Mouse (Mus musculus) MN1 (cell line): Measurements from ENCODE around the gene Parp9.
"Not testable (repeated sequence)": the region's sequence is repeated elsewhere in the genome, so short reads cannot be mapped to it uniquely, and the experiment has no call there.

Source experiments
- DNase-seq: peaks from one replicate; pipeline ENCODE4 v3.0.0-alpha.2; 2016; ENCODE audit warnings: low spot score

Parp9 gene

DNA sequence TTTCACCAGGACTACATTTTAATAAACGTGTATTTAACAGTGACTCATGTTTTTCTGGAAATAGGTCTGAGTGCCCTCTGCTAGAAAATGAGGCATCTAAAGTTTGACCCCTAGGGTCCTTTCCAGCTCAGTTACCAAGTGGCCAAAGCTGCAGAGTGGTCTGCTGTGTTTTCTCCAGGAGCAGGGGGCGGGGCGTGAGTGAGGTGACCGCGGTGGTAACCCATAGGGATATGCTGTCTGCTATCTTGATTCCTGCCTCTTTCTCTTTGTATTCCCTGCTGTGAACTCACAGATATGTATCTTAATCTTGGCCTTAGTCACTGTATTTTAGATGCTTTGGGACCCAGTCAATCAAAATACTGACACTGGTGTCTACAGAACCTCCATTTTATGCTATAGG is 13.9 kb upstream of the Parp9 start:
- DNase-seq: no peak

DNA sequence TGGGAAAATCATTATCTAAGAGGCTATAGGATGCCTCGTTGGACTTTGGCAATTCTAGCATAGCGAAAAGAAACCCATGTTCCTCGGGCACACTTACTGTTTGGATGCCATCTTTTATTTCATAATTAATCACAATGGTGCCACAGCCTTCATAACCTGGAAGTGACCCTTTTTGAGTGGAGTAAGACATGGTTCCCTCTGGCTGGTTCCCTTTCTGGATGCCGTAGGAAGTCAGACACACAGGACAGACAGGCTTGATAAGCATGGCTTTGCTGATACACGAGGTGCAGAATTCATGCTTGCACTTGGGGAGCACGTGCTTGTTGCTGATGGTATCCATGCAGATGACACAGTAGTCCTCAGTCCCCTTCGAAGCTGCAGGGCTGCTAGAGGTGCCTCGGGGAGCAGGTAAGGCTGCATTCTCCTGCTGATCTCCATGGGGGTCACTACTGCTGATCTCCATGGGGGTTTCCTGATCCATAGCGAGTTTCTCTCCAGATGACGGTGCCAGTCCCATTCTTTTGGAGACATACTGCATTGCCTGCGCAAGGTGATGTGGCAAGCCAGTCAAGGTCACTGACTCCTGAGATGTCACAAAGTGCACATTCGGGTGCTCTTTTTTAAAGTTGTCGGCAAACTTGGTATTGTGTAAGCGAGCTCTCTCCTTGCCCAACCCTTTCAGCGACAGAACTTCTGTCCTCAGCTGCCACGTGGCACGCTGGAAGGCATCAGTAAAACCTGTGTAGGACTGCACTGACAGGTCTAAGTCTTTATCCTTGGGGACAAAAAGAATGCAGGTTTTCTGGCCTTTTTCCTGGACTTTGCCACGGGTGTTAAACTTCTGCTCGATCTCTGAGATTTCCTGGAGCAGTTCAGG is 5.9 kb upstream of the Parp9 start:
- no peak for DNase-seq

DNA sequence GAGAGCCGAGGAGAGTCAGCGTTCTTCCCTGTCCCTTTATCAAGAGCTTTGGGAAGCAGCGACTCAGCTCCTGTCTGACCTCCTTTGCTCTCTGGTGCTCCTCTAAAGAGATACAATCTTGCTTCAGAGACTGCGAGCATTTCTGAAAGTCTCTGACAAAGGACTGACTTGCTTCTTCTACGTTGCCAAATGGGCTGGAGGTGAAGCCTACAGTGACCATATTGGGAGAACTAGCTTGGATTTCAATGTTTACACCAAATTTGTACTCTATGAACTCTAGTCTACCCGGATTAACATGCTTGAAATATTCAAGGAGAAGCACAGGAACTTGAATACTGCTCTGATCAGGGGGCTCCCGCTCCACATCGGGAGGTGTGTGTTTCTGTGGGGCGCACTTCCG is 5.1 kb upstream of the Parp9 start:
- no peak for DNase-seq

DNA sequence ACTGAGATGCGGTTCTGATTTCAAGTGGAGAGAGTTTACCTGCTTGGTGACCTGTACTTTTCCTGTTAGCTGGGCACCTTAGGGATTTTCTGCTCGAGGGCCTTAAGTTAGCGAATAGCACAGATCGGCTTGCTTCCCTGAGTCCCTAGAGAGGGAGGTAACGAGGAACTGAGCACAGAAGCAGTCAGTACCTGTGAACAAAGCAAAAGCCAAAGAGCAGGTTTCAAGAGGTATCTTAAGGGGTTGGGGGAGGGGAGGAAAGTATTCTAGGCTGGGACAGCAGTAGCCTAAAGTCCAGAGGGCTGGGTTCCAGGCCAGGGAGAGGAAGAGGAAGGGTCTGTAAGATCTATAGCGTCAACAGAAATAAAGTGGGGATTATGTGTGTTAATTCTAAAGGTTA is 991 bp downstream of the Parp9 start:
- peak; percentile 17 for DNase-seq

DNA sequence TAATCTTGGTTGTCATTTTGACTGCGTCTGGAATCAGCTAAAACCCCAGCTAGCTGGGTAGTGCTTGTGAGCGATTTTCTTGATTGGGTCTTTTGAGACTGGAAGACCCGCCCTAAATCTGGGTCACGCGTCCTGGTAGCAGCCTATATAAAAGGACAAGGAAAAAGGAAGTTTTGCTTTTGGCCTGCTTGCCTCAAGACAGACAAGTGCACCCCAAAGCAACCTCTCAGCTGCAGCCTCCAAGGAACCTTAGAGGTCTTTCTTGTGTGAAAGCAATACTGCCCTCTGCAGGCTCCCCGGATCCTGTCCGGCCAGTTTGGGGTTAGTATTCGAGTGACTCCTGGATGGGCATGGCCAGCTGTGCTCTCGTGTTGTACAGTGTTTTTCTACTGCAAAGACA is 1.4 kb downstream of the Parp9 start:
- peak; percentile 83 for DNase-seq

DNA sequence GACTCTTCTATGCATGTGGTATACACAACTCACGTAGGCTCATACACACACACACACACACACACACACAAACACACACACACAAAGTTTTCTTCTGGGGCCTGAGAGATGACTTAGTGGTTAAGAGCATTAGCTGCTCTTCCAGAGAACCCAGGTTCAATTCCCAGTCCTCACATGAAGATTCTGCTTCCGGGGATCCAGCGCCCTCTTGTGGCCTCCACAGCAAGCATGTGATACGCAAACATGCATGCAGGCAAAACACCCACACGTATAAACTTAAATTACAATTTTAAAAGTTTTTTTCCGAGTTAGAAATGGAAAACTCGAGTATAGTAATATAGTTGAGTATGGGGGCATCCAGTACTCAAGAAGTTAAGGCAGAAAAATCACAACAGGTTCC is 3.1 kb downstream of the Parp9 start:
- DNase-seq: no peak

DNA sequence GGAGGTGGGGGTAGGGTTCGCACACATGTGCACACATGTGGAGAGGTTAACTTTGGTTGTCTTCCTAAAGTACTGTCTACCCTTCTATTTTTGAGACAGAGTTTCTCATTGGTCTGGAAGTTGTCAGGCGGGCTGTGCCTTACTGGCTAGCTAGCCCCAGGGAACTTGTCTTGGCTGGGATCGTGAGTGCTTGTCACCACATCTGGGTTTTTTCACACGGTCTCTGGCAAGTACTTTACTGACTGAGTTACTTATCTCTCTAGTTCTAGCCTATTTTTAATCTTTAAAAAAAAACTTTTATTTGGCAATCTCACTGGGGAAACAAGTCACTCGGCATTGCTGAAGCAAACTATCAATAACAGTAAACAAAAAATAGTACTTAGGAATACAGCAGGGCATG is 11.0 kb downstream of the Parp9 start:
- DNase-seq: no peak

DNA sequence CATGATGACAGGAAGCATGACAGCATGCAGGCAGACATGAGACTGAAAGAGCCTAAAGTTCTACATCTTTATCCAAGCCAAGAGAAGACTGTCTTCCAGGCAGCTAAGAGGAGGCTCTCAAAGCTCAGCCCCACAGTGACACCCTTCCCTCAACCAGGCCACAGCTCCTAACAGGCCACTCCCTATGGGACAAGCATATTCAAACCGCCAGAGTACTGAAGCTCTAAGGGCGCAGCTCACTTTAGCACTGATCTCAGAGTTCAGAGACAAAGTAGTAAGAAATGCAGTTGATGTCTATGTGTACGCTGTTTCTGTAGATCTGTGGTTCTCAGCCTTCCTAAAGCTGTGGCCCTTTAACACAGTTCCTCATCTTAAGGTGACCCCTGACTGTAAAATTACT is 12.9 kb downstream of the Parp9 start:
- no peak for DNase-seq

DNA sequence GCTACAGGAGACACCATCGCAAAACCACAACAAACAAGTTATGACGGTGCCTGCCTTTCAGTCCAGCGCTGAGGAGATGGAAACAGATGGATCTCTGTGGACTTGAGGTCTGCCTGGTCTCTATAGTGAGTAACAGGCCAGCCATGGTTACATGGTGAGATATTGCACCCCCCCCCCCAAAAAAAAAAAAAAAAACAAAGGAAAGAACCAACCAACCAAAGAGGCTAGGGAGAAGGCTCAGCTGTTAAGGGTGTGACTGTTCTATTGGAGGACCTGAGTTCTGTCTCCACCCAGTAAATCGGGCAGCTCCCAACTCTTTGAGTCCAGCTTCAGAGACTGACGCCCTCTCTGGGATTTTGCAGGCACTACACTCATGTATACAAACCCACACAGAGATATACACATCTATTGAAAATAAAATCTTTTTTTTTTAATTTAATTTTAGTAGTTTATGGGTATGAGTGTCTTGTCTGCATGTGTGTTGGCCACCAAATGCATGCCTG is 14.4 kb downstream of the Parp9 start:
- no peak for DNase-seq

DNA sequence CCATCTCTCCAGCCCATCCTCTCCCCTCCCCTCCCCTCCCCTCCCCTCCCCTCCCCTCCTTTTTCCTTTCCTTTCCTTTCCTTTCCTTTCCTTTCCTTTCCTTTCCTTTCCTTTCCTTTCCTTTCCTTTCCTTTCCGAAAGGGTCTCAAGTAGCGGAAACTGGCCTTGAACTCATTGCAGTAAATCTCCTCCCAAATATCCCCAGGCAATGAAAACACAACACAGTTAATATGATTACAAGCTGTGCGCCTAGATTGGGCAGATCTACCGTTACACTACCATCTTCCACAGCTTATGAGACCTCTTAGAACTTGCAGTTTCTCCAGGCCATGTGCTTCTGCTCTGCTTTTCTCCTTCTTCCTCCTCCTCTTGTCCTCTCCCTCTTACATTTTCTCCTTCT is 27.7 kb downstream of the Parp9 start:
- not testable (repeated sequence) for DNase-seq

DNA sequence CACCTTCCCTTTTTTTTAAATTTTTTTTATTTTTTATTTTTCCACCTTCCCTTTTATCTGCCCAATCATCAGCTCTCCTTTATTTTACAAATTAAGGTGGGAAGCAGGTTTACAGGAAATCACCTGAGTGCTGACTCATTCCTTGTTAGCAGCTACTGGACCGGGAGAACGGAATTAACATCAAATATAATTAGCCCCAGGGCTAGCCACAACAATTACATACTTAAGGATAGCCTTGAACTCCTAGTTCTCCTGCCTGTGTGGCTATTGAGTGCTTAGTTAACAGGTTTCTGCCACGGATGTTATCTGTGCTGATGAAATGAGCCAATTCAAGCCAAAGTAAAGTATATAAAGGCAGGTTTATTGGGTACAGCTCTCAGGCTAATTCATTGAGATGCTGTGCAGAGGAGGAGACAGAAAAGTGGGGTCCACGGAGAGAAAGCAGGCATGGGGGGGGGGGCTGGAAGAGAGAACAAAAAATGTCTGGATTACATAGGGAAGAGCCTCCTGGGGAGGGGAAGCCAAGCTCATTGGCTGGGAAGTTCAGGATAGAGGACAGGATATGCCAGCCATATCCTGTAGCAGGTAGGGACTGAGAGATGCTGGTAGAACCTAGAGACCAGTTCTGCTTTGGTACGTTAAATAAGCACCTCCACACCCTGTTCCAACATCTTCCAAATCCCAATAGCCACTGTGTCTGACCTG is 28.3 kb downstream of the Parp9 start:
- DNase-seq: no peak

DNA sequence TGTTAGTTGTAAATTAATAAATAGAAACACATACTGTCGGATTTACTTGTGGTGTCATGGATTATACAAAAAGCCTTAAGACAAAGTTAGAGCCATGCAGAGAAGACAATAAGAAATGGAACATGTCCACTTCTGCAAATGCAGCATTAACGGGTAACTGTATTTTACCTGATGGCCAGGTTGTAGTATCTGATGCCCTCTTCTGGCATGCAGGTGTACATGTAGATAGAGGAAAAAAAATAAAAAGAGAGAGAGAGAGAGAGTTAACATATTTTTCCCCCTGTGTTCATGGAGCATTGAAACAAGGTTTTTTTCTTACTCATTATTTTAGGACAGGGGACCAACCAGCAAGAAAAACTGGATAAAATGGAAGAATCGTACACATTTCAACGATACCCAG is 29.0 kb downstream of the Parp9 start:
- DNase-seq: no peak

DNA sequence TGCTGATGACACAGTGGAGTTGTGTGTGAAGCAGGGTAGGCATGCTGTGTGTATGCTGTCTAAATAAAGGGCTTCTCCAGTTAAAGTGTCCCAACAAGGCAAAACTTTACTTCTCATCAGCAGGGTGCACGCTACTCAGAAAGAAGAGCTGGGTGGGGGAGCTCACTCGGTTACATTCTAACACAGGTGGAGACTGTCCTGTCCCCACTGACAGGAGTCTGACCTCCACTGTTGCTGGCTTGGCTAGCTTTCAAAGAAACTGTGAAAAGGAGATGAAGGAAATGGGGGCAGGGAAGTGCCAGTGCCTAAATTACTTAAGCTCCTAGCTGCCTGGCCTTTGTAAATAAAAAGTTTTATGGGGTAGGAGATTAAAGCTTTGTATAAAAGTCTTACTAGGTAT is 29.9 kb downstream of the Parp9 start:
- no peak for DNase-seq

DNA sequence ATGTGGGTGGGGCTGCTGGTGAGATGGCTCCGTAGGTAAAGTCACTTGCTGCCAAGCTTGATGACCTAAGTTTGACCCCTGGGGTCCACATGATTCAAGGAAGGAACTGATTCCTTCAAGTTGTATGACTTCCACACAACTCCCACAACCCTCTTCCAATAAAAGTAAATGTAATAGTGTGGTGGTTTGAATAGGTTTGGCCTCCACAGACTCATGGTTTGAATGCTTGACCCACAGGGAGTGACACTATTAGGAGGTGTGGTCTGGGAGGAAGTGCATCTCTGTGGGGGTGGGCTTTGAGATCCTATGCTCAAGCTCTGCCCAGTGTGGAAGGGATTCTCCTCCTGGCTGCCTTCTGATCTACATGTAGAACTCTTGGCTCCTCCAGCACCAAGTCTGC is 35.8 kb downstream of the Parp9 start:
- no peak for DNase-seq

DNA sequence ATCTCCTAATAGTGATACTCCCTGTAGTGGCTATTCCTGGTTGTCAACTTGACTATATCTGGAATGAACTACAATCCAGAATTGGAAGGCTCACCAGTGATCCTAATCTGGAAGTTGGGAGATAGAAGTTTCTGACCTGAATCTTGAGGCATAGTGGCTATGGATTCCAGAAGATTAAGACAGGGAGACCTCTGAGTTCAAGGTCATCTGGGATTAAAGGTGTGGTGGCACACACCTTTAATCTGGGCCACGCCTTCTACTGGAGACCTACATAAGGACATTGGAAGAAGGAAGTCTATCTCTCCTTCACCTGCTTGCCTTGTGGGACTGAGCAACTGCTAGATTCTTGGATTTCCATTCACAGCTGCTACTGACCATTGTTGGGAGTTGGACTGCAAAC is 40.2 kb downstream of the Parp9 start, which contains the start of gene Kpna1:
TSS of gene Kpna1 (plus strand) at position 301 of the 400 bp plus-strand sequence.
- not testable (repeated sequence) for DNase-seq

DNA sequence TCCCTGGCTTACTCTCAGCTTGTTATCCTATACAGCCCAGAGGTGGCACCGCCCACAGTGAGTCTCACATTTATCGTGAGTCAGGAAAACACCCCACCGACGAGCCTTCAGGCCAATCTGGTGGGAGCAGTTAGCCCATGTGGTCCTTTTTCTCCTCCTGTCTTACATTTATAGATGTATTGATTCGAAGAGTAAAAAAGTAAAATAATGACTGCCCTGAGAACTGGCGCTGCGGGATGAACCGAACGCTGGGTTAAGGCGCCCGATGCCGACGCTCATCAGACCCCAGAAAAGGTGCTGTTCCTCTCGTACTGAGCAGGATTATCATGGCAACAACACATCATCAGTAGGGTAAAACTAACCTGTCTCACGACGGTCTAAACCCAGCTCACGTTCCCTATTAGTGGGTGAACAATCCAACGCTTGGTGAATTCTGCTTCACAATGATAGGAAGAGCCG is 43.1 kb downstream of the Parp9 start:
- DNase-seq: peak; percentile 97

DNA sequence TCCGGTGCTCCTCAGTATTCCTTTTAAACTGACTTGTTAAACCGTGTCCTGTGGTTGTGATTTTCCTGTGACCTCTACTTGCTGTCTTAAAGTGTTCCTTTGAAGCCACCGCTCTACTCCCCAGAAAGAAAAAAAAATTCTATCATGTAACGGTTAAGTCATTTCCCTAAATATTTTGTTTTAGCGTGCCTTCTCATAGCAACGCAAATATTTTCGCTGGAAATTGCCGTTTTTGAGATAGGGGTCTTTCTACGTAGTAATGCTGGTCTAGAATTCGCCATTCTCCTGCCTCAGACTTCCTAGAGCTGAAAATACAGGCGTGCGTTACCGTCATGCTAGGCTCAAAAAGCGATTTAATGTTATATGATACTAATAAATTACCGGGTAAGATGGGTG is 44.2 kb downstream of the Parp9 start:
- no peak for DNase-seq

DNA sequence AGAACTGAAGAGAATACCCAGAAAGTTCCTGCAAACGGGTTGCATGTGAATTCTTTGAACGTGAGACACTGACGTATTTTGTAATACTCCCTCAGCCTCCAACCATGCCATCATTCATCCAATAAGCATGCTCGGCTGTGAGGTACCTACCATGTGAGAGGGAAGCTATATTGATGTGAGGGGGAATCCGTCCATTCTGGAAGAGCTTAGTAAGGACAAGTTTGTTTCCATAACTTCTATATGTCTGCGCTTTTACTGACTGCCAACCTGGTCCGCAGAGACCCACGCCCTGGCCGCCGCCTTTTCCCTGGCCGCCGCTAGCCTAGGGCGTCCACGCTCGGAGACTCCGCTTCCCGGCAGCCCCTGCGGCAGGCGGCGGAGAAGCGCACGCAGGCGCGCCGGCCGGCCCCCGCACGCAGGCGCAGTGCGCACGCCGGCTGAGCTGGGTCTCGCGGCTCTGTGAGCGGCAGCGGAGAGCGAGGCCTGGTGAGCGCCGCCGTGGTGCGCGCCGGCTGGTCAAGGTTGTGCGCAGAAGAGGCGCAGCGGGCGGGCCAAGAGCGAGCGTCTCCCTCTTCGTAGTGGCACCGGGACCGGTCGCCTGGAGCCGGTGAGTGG is 44.7 kb downstream of the Parp9 start:
- DNase-seq: peak; percentile 94

DNA sequence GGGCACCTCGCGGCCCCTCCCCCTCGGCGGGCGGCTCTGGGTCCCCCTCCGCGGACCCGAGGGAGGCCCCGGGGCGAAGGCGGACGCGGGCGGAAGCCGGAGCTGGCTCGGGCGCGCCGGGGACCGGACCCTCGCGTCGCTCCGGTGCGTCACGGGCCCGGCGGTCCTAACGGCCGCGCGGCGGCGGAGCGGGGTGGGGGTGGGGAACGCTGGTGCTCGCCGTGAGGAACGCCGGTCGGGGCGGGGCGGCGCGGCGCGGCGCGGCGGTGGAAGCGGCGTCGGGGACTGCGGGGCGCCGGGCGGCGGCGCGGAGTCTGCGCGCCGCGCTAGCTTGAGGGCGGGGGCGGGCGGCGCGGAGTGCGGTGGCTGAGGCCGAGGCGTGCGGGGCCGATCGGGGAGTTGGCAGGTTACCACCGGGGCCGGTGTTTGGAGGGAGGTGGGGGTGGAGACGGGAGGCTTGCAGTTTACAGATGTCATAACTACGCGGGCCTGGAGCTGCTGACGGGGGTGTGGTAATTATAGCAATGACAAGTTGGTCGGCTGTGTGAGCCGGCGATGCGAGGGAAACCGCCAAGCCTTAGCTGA is 45.3 kb downstream of the Parp9 start:
- DNase-seq: peak; percentile 63

DNA sequence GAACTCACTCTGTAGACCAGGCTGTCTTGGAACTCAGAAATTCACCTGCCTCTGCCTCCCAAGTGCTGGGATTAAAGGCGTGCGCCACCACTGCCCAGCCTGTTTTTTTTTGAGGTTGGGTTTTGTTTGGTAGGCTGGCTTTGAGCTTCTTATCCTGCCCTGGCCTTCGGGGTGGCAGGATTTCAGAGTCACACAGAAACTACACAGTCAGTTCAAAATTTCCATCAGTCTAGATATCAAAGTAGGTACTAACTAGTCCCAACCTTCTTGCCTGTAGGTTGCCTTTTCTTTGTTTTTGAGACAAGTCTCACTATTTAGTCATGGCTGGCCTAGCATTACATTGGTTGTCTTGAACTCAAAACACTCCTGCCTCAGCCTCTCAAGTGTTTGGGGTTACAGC is 46.2 kb downstream of the Parp9 start:
- peak; percentile 8 for DNase-seq

DNA sequence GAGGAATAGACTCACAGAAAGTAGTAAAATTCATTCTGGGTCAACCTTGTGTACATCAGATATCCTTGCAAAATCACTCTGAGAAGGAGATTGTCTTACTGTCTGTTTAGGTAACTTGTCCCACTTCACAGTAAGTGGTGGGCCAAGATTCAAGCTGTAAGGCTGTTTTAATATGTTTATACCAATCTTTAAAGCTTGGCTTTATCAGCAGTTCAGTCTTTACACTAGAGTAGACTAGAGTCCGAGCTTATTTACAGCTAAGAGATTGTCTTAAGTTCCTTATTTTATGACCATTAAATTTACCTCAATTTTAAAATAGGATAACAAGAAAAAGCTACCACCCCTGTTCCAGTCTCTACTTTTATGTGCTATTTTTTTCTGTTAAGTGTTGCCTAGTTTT is 49.7 kb downstream of the Parp9 start:
- no peak for DNase-seq

DNA sequence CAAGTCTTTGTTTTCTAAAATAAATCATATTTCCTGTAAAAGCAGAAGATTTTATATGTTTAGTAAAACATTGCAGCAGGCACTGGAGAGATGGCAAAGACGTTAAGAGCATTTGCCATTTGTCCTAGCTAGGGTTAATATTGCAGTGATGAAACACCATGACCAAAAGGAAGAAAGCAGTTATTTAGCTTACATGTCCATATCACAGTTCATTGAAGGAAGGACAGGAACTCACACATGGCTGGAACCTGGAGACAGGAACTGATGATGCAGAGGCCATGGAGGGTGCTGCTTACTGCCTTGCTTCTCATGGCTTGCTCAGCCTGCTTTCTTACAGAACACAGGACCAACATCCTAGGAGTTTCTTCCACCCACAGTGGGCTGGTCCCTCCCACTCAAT is 54.1 kb downstream of the Parp9 start:
- no peak for DNase-seq
